Mouse (Mus musculus) embryonic facial prominence, embryonic 13.5 days (tissue): ENCODE measurements around the gene Mrpl12. TPM values are rescaled to one million over a fixed set of nuclear protein-coding genes. Genes with fewer than 3 reads are reported as not detected.

Experiments used
- ATAC-seq: fragments of 200-750 bp; cut with Nextera tagmentation; 2 replicates; pipeline ENCODE4 v1.8.0; 2017; ENCODE audit warnings: low read depth; ENCODE audit not compliant: insufficient number of reproducible peaks, insufficient read depth, low FRiP score, low TSS enrichment
- H3K27ac ChIP-seq: fragments of 300-500 bp; sonication (generic); 2 replicates; pipeline ENCODE4 v1.5.1; 2015; ENCODE audit warnings: moderate library complexity, mild to moderate bottlenecking, inconsistent platforms
- H3K27me3 ChIP-seq: fragments of 300-500 bp; sonication (generic); 2 replicates; pipeline ENCODE4 v1.6.1; 2015; ENCODE audit warnings: mild to moderate bottlenecking, inconsistent platforms
- H3K36me3 ChIP-seq: fragments of 300-500 bp; sonication (generic); 2 replicates; pipeline ENCODE4 v1.6.1; 2015; ENCODE audit warnings: mild to moderate bottlenecking, inconsistent platforms
- H3K4me1 ChIP-seq: fragments of 300-500 bp; sonication (generic); 2 replicates; pipeline ENCODE4 v1.6.1; 2015; ENCODE audit warnings: inconsistent platforms
- H3K4me2 ChIP-seq: fragments of 300-500 bp; sonication (generic); 2 replicates; pipeline ENCODE4 v1.6.1; 2015; ENCODE audit warnings: moderate library complexity, mild to moderate bottlenecking, inconsistent platforms
- H3K4me3 ChIP-seq: fragments of 300-500 bp; sonication (generic); 2 replicates; pipeline ENCODE4 v1.5.1; 2015; ENCODE audit warnings: mild to moderate bottlenecking, inconsistent platforms
- H3K9ac ChIP-seq: fragments of 300-500 bp; sonication (generic); 2 replicates; pipeline ENCODE4 v1.6.1; 2015; ENCODE audit warnings: mild to moderate bottlenecking, inconsistent platforms
- H3K9me3 ChIP-seq: fragments of 300-500 bp; sonication (generic); 2 replicates; pipeline ENCODE4 v1.6.1; 2016; ENCODE audit warnings: inconsistent platforms
- WGBS: fragments of 180-500 bp; shearing (Covaris S2); methylation state at CpG from one replicate; pipeline ENCODE4 v1.1.7; 2015; ENCODE audit warnings: mixed read lengths; 5-methylcytosine and 5-hydroxymethylcytosine counted together
- polyA plus RNA-seq: library from polyadenylated mRNA; unstranded; fragments of >200 nt; fragmentation: Nextera tagmentation; extraction: Ambion mirVana; gene quantifications from 2 replicates; pipeline ENCODE4 v1.2.1, GENCODE M21; 2015

Mrpl12 gene
- polyA plus RNA-seq, 1 experiment from 2014 or later = 134 TPM

- Histone ChIP-seq H3K27ac (no peak overlapping the region), H3K4me2 (no peak overlapping the region), H3K27me3 (peaks cover 56% of the 10 kb centered on the region), H3K4me3 (no peak overlapping the region), H3K9ac (no peak overlapping the region), H3K36me3 (no peaks in the 10 kb centered on the region), H3K4me1 (peaks cover 17% of the 10 kb centered on the region), H3K9me3 (no peaks in the 10 kb centered on the region)
- WGBS = 74% methylated on average over 9 of the region's 9 CpGs
- ATAC-seq = no peak
Measured at GRCm38 (mm10) chr11:120527690-120528354, 43.4 kb downstream of the Mrpl12 start.

DNA sequence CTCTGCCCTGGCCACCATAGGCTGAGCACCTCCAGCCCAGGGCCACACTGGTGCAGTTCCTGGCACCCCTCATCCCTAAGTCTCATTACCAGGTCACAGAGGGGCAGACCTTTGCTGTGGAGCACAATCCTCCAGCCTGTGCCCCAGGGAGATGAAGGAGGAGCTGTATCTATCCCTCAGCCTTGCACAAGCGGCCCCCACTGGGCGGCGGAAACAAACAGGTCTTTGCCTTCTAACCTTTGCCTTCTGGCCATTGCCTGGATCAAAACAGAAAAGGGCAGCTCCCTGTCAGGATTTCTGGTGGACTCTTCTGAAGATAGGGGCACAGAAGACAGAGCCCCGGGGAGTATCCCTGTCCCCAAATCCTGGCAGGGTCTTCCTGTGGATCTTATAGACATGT lies 44.5 kb downstream of the Mrpl12 start:
- Histone ChIP-seq H3K27ac (no peak overlapping the region), H3K9me3 (no peaks in the 10 kb centered on the region), H3K36me3 (no peaks in the 10 kb centered on the region), H3K27me3 (peaks cover 64% of the 10 kb centered on the region), H3K4me2 (no peak overlapping the region), H3K4me3 (no peak overlapping the region), H3K9ac (no peak overlapping the region), H3K4me1 (peaks cover 17% of the 10 kb centered on the region)
- WGBS = 41% methylated on average over 4 of the region's 4 CpGs
- ATAC-seq = no peak

GRCm38 (mm10) chr11:120530085-120530964 lies 45.9 kb downstream of the Mrpl12 start, which contains the start of gene Gcgr:
Gcgr (plus strand) TSS chr11:120530699.
- peaks cover 77% of the 10 kb centered on the region for H3K27me3 ChIP-seq

GRCm38 (mm10) chr11:120531646-120532045 lies 47.2 kb downstream of the Mrpl12 start:
- Histone ChIP-seq H3K27me3 (peaks cover 78% of the 10 kb centered on the region), H3K4me2 (no peak overlapping the region), H3K9me3 (no peaks in the 10 kb centered on the region), H3K9ac (no peak overlapping the region), H3K36me3 (no peaks in the 10 kb centered on the region), H3K4me3 (no peak overlapping the region), H3K27ac (no peak overlapping the region), H3K4me1 (peaks cover 17% of the 10 kb centered on the region)
- ATAC-seq = no peak
- 24% methylated on average over 9 of the region's 9 CpGs for WGBS

More at GRCm38 (mm10) chr11:120530085-120530964, 45.9 kb downstream of the Mrpl12 start, which contains the start of gene Gcgr:
- Histone ChIP-seq H3K36me3 (no peaks in the 10 kb centered on the region), H3K9me3 (no peaks in the 10 kb centered on the region), H3K4me2 (peak within 1 kb of the TSS; percentile 87), H3K27ac (no peak within 1 kb of the TSS), H3K4me1 (peaks cover 17% of the 10 kb centered on the region), H3K4me3 (peak within 1 kb of the TSS; percentile 48), H3K9ac (peak within 1 kb of the TSS; percentile 75)
- WGBS = 8% methylated on average over 47 of the region's 62 CpGs
- ATAC-seq = no peak

DNA sequence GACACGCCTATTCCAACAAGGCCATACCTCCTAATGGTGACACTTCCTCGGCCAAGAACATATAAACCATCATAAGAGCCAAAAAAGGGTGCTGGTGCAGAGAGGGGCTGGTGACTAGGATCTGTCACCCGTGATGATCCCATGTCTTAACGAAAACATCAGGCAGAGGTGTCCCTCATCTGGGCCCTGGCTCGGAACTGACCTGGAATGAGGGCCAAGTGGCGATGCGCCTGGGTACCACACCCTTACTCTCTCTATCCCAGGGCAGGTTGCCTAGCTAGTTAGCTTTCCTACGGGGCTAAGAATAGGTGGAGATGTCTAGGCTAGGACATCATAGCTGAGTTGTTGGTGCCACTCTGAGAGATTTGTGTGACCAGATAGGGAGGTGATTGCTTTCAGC lies 49.7 kb downstream of the Mrpl12 start:
- Histone ChIP-seq H3K4me2 (no peak overlapping the region), H3K4me1 (peaks cover 21% of the 10 kb centered on the region), H3K27ac (no peak overlapping the region), H3K36me3 (no peaks in the 10 kb centered on the region), H3K4me3 (no peak overlapping the region), H3K27me3 (peaks cover 60% of the 10 kb centered on the region), H3K9ac (no peak overlapping the region), H3K9me3 (no peaks in the 10 kb centered on the region)
- no peak for ATAC-seq
- 85% methylated on average over 8 of the region's 8 CpGs for WGBS

DNA sequence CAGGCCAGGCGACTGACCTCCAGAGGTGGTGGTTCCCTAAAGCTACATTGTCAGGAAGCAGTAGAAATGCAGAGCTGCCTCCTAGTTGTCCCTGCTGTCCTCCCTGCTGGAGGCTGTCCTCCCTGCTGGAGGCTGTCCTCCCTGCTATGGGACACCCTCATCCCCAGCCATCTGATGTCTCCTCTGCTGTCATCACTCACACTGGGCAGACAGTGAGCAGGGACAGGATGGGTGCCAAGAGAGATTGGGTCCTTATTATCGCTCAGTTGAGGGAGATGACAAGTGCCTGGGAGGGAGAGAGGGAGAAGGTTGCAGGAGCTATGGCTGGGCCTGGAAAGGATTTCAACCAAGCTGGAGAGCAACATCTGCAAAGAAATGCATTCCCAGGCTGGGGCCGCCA lies 50.7 kb downstream of the Mrpl12 start:
- H3K9me3 ChIP-seq = no peaks in the 10 kb centered on the region
- H3K4me1 ChIP-seq = peaks cover 29% of the 10 kb centered on the region
- H3K27ac ChIP-seq = no peak overlapping the region
- no peak for ATAC-seq
- H3K4me2 ChIP-seq = no peak overlapping the region
- no peaks in the 10 kb centered on the region for H3K36me3 ChIP-seq
- H3K27me3 ChIP-seq = peaks cover 49% of the 10 kb centered on the region
- H3K4me3 ChIP-seq = no peak overlapping the region
- no peak overlapping the region for H3K9ac ChIP-seq
- WGBS = 68% methylated on average over 3 of the region's 3 CpGs

DNA sequence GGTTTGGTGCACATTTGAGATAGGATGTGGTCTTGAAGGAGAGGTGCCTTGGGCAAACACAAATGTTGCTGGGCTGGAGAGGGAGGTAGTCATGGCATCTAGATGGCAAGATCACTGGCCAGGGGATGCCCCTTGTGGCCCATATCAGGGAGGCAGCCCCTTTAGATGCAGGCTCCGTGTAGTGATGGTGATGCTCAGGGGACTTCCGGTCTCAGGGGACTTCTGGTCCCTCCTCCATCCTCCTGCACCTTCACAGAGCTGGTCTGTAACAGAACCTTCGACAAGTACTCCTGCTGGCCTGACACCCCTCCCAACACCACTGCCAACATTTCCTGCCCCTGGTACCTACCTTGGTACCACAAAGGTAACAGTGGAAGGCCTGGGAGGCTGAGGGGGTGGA lies 51.4 kb downstream of the Mrpl12 start:
- WGBS = 65% methylated on average over 3 of the region's 3 CpGs

GRCm38 (mm10) chr11:120538485-120538884 lies 54.1 kb downstream of the Mrpl12 start:
- 82% methylated on average over 3 of the region's 3 CpGs for WGBS
- no peak overlapping the region for H3K27ac ChIP-seq

More for the DNA sequence above, 51.4 kb downstream of the Mrpl12 start:
- Histone ChIP-seq H3K36me3 (no peaks in the 10 kb centered on the region), H3K9me3 (no peaks in the 10 kb centered on the region), H3K4me1 (peaks cover 23% of the 10 kb centered on the region), H3K4me2 (no peak overlapping the region), H3K27me3 (peaks cover 42% of the 10 kb centered on the region), H3K4me3 (no peak overlapping the region), H3K27ac (no peak overlapping the region), H3K9ac (no peak overlapping the region)
- no peak for ATAC-seq

More at GRCm38 (mm10) chr11:120538485-120538884, 54.1 kb downstream of the Mrpl12 start:
- no peak overlapping the region for H3K4me3 ChIP-seq
- no peak overlapping the region for H3K4me2 ChIP-seq
- peaks cover 16% of the 10 kb centered on the region for H3K27me3 ChIP-seq
- H3K9ac ChIP-seq = no peak overlapping the region
- H3K9me3 ChIP-seq = no peaks in the 10 kb centered on the region
- ATAC-seq = no peak; the same call in 1 of the 2 replicates
- peaks cover 22% of the 10 kb centered on the region for H3K36me3 ChIP-seq
- H3K4me1 ChIP-seq = peaks cover 14% of the 10 kb centered on the region

Other genes starting within 250 kb of the Mrpl12 start
- gene Actg1, start 136.1 kb upstream of the Mrpl12 start, polyA plus RNA-seq = 2,524 and 2,741 TPM in 2 replicates
- gene Fscn2, start 123.1 kb upstream of the Mrpl12 start, polyA plus RNA-seq = 0.25 and 1.1 TPM in 2 replicates
- 38.6 and 43.7 TPM in 2 replicates for gene Faap100, start 105.8 kb upstream of the Mrpl12 start, polyA plus RNA-seq
- 34.7 and 37.4 TPM in 2 replicates for gene Nploc4, start 46.9 kb upstream of the Mrpl12 start, polyA plus RNA-seq
- 0.30 and 0.35 TPM in 2 replicates for gene Tspan10, start 42.0 kb upstream of the Mrpl12 start, polyA plus RNA-seq
- gene Pde6g, start 31.1 kb upstream of the Mrpl12 start, polyA plus RNA-seq = 0.29 TPM in 1 of 2 replicates, not detected in the other
- 15.8 TPM in 2 replicates for gene Oxld1, start 26.5 kb upstream of the Mrpl12 start, polyA plus RNA-seq
- gene Ccdc137, start 26.5 kb upstream of the Mrpl12 start, polyA plus RNA-seq = 39.8 and 45.0 TPM in 2 replicates
- gene Arl16, start 17.0 kb upstream of the Mrpl12 start, polyA plus RNA-seq = 59.6 and 63.6 TPM in 2 replicates
- 50.1 and 54.3 TPM in 2 replicates for gene Slc25a10, start 7.2 kb downstream of the Mrpl12 start, polyA plus RNA-seq
- 1.3 and 1.7 TPM in 2 replicates for gene Gcgr, start 46.1 kb downstream of the Mrpl12 start, polyA plus RNA-seq
- gene Mcrip1, start 65.1 kb downstream of the Mrpl12 start, polyA plus RNA-seq = 219 and 247 TPM in 2 replicates
- gene Ppp1r27, start 66.5 kb downstream of the Mrpl12 start, polyA plus RNA-seq = not detected in 2 replicates
- 684 and 710 TPM in 2 replicates for gene P4hb, start 88.6 kb downstream of the Mrpl12 start, polyA plus RNA-seq
- gene Arhgdia, start 97.0 kb downstream of the Mrpl12 start, polyA plus RNA-seq = 535 and 580 TPM in 2 replicates
- gene Alyref, start 113.8 kb downstream of the Mrpl12 start, polyA plus RNA-seq = 492 and 529 TPM in 2 replicates
- gene Anapc11, start 113.8 kb downstream of the Mrpl12 start, polyA plus RNA-seq = 219 and 222 TPM in 2 replicates
- gene Npb, start 123.9 kb downstream of the Mrpl12 start, polyA plus RNA-seq = 0.98 and 1.7 TPM in 2 replicates
- gene Pcyt2, start 133.3 kb downstream of the Mrpl12 start, polyA plus RNA-seq = 150 and 152 TPM in 2 replicates
- 26.6 and 30.0 TPM in 2 replicates for gene Sirt7, start 140.6 kb downstream of the Mrpl12 start, polyA plus RNA-seq
- gene Mafg, start 149.0 kb downstream of the Mrpl12 start, polyA plus RNA-seq = 22.0 and 30.0 TPM in 2 replicates
- 27.7 and 34.9 TPM in 2 replicates for gene Pycr1, start 159.2 kb downstream of the Mrpl12 start, polyA plus RNA-seq
- gene Myadml2, start 163.5 kb downstream of the Mrpl12 start, polyA plus RNA-seq = not detected in 2 replicates
- gene Notum, start 176.6 kb downstream of the Mrpl12 start, polyA plus RNA-seq = 4.3 and 7.2 TPM in 2 replicates
- 109 and 123 TPM in 2 replicates for gene Aspscr1, start 188.4 kb downstream of the Mrpl12 start, polyA plus RNA-seq
- gene Cenpx, start 229.1 kb downstream of the Mrpl12 start, polyA plus RNA-seq = 132 and 154 TPM in 2 replicates
- 71.0 and 77.8 TPM in 2 replicates for gene Lrrc45, start 229.3 kb downstream of the Mrpl12 start, polyA plus RNA-seq
- gene Rac3, start 236.9 kb downstream of the Mrpl12 start, polyA plus RNA-seq = 66.0 and 72.6 TPM in 2 replicates
- gene Dcxr, start 242.7 kb downstream of the Mrpl12 start, polyA plus RNA-seq = 17.9 and 18.3 TPM in 2 replicates
- 27.1 and 32.3 TPM in 2 replicates for gene Cbr2, start 247.5 kb downstream of the Mrpl12 start, polyA plus RNA-seq